Mouse (Mus musculus): Measurements from ENCODE around the gene Slc23a2. TPM values are rescaled to one million over a fixed set of nuclear protein-coding genes. Genes with fewer than 3 reads are reported as not detected.

The Slc23a2 gene
- polyA plus RNA-seq, 1 experiment from 2014 or later = 16.6 TPM

GRCm38 (mm10) chr2:132061884-132062283 is 83.0 kb downstream of the Slc23a2 start:
- WGBS = 97% methylated on average over 8 of the region's 11 CpGs
- Histone ChIP-seq H3K36me3 (ENCODE audit: poor library complexity, severe bottlenecking) (peaks cover 69% of the 10 kb centered on the region), H3K9ac (no peak overlapping the region), H3K4me3 (no peak overlapping the region), H3K27me3 (no peaks in the 10 kb centered on the region), H3K4me1 (no peaks in the 10 kb centered on the region), H3K27ac (no peak overlapping the region), H3K4me2 (no peak overlapping the region), H3K9me3 (replicated peaks) (no peaks in the 10 kb centered on the region)
- no peak for ATAC-seq

GRCm38 (mm10) chr2:132059919-132060318 is 85.0 kb downstream of the Slc23a2 start:
- no peak for ATAC-seq
- H3K4me1 ChIP-seq = no peaks in the 10 kb centered on the region
- no peaks in the 10 kb centered on the region for H3K9me3 ChIP-seq (replicated peaks)
- H3K36me3 ChIP-seq (ENCODE audit: poor library complexity, severe bottlenecking) = peaks cover 73% of the 10 kb centered on the region
- H3K4me2 ChIP-seq = no peak overlapping the region
- 86% methylated on average over 8 of the region's 8 CpGs for WGBS
- H3K9ac ChIP-seq = no peak overlapping the region
- no peaks in the 10 kb centered on the region for H3K27me3 ChIP-seq
- H3K27ac ChIP-seq = no peak overlapping the region
- H3K4me3 ChIP-seq = no peak overlapping the region

- H3K4me3 ChIP-seq = no peak overlapping the region
- H3K9me3 ChIP-seq (replicated peaks) = no peaks in the 10 kb centered on the region
- no peaks in the 10 kb centered on the region for H3K4me1 ChIP-seq
- H3K36me3 ChIP-seq (ENCODE audit: poor library complexity, severe bottlenecking) = peaks cover 56% of the 10 kb centered on the region
- no peak overlapping the region for H3K27ac ChIP-seq
- no peak for ATAC-seq
- 90% methylated on average over 8 of the region's 8 CpGs for WGBS
- H3K9ac ChIP-seq = no peak overlapping the region
- H3K4me2 ChIP-seq = no peak overlapping the region
- no peaks in the 10 kb centered on the region for H3K27me3 ChIP-seq
Observed at GRCm38 (mm10) chr2:132055349-132055753, 89.6 kb downstream of the Slc23a2 start.

- Histone ChIP-seq H3K36me3 (ENCODE audit: poor library complexity, severe bottlenecking) (peaks cover 47% of the 10 kb centered on the region), H3K9me3 (replicated peaks) (no peaks in the 10 kb centered on the region), H3K4me2 (no peak overlapping the region), H3K9ac (no peak overlapping the region), H3K27me3 (no peaks in the 10 kb centered on the region), H3K4me1 (no peaks in the 10 kb centered on the region), H3K27ac (no peak overlapping the region), H3K4me3 (no peak overlapping the region)
- 93% methylated on average over 4 of the region's 4 CpGs for whole genome bisulfite sequencing
- no peak for ATAC-seq
Observed at GRCm38 (mm10) chr2:132053824-132054223, 91.1 kb downstream of the Slc23a2 start.

GRCm38 (mm10) chr2:132051798-132052197 is 93.1 kb downstream of the Slc23a2 start:
- 91% methylated on average over 5 of the region's 5 CpGs for WGBS
- Histone ChIP-seq H3K9ac (no peak overlapping the region), H3K27me3 (no peaks in the 10 kb centered on the region), H3K27ac (no peak overlapping the region), H3K9me3 (replicated peaks) (no peaks in the 10 kb centered on the region), H3K4me1 (no peaks in the 10 kb centered on the region), H3K4me2 (no peak overlapping the region), H3K36me3 (ENCODE audit: poor library complexity, severe bottlenecking) (peaks cover 30% of the 10 kb centered on the region), H3K4me3 (no peak overlapping the region)
- no peak for ATAC-seq

GRCm38 (mm10) chr2:132049921-132050320 is 95.0 kb downstream of the Slc23a2 start:
- Histone ChIP-seq H3K36me3 (ENCODE audit: poor library complexity, severe bottlenecking) (peaks cover 11% of the 10 kb centered on the region; the same call in 1 of the 2 replicates), H3K27ac (no peak overlapping the region), H3K27me3 (no peaks in the 10 kb centered on the region), H3K4me3 (no peak overlapping the region), H3K9me3 (replicated peaks) (no peaks in the 10 kb centered on the region), H3K4me1 (no peaks in the 10 kb centered on the region), H3K4me2 (no peak overlapping the region), H3K9ac (no peak overlapping the region)
- 64% methylated on average over 3 of the region's 3 CpGs for WGBS
- ATAC-seq = no peak

- WGBS = 83% methylated on average over 3 of the region's 3 CpGs
- Histone ChIP-seq H3K27ac (no peak overlapping the region), H3K36me3 (ENCODE audit: poor library complexity, severe bottlenecking) (peaks cover 7% of the 10 kb centered on the region; the same call in 1 of the 2 replicates), H3K9me3 (replicated peaks) (no peaks in the 10 kb centered on the region), H3K4me1 (no peaks in the 10 kb centered on the region), H3K4me3 (no peak overlapping the region), H3K9ac (no peak overlapping the region), H3K27me3 (no peaks in the 10 kb centered on the region), H3K4me2 (no peak overlapping the region)
- ATAC-seq = no peak
Observed at GRCm38 (mm10) chr2:132049491-132049890, 95.4 kb downstream of the Slc23a2 start.

- Histone ChIP-seq H3K27me3 (no peaks in the 10 kb centered on the region), H3K36me3 (ENCODE audit: poor library complexity, severe bottlenecking) (no peaks in the 10 kb centered on the region), H3K4me2 (no peak overlapping the region), H3K9ac (no peak overlapping the region), H3K4me1 (no peaks in the 10 kb centered on the region), H3K9me3 (replicated peaks) (no peaks in the 10 kb centered on the region), H3K4me3 (no peak overlapping the region), H3K27ac (no peak overlapping the region)
- WGBS = 91% methylated on average over 11 of the region's 11 CpGs
- ATAC-seq = no peak
Observed at GRCm38 (mm10) chr2:132048143-132048772, 96.7 kb downstream of the Slc23a2 start.

- Histone ChIP-seq H3K4me3 (no peak overlapping the region), H3K9me3 (replicated peaks) (no peaks in the 10 kb centered on the region), H3K9ac (no peak overlapping the region), H3K4me2 (no peak overlapping the region), H3K27me3 (no peaks in the 10 kb centered on the region), H3K27ac (no peak overlapping the region), H3K36me3 (ENCODE audit: poor library complexity, severe bottlenecking) (no peaks in the 10 kb centered on the region), H3K4me1 (no peaks in the 10 kb centered on the region; the same call in 1 of the 2 replicates)
- WGBS = 90% methylated on average over 4 of the region's 4 CpGs
- no peak for ATAC-seq
Observed at GRCm38 (mm10) chr2:132047364-132047763, 97.5 kb downstream of the Slc23a2 start.

GRCm38 (mm10) chr2:132046659-132047058 is 98.2 kb downstream of the Slc23a2 start:
- Histone ChIP-seq H3K4me1 (no peaks in the 10 kb centered on the region; the same call in 1 of the 2 replicates), H3K9me3 (replicated peaks) (no peaks in the 10 kb centered on the region), H3K27me3 (no peaks in the 10 kb centered on the region), H3K36me3 (ENCODE audit: poor library complexity, severe bottlenecking) (no peaks in the 10 kb centered on the region), H3K9ac (no peak overlapping the region), H3K27ac (no peak overlapping the region), H3K4me2 (no peak overlapping the region), H3K4me3 (no peak overlapping the region)
- WGBS = 94% methylated on average over 4 of the region's 4 CpGs
- no peak for ATAC-seq

GRCm38 (mm10) chr2:132044320-132045274 is 100.3 kb downstream of the Slc23a2 start:
- H3K4me3 ChIP-seq = no peak overlapping the region
- no peaks in the 10 kb centered on the region for H3K9me3 ChIP-seq (replicated peaks)
- H3K9ac ChIP-seq = no peak overlapping the region
- 68% methylated on average over 15 of the region's 15 CpGs for WGBS
- no peak for ATAC-seq
- no peak overlapping the region for H3K4me2 ChIP-seq
- no peaks in the 10 kb centered on the region for H3K36me3 ChIP-seq (ENCODE audit: poor library complexity, severe bottlenecking)
- H3K4me1 ChIP-seq = no peaks in the 10 kb centered on the region; the same call in 1 of the 2 replicates
- H3K27ac ChIP-seq = no peak overlapping the region
- no peaks in the 10 kb centered on the region for H3K27me3 ChIP-seq

- Histone ChIP-seq H3K4me2 (no peak overlapping the region), H3K27me3 (no peaks in the 10 kb centered on the region), H3K4me1 (no peaks in the 10 kb centered on the region; the same call in 1 of the 2 replicates), H3K9me3 (replicated peaks) (no peaks in the 10 kb centered on the region), H3K4me3 (no peak overlapping the region), H3K9ac (no peak overlapping the region), H3K27ac (no peak overlapping the region), H3K36me3 (ENCODE audit: poor library complexity, severe bottlenecking) (no peaks in the 10 kb centered on the region)
- WGBS = 50% methylated on average over 13 of the region's 13 CpGs
- peak; percentile 21; the same call in 1 of the 2 replicates for ATAC-seq
Observed at GRCm38 (mm10) chr2:132043101-132043621, 101.7 kb downstream of the Slc23a2 start.
